Mouse (Mus musculus): ENCODE measurements around the gene Ifit3. TPM values are rescaled to one million over a fixed set of nuclear protein-coding genes. Genes with fewer than 3 reads are reported as not detected.
"Not testable (repeated sequence)": the region's sequence is repeated elsewhere in the genome, so short reads cannot be mapped to it uniquely, and the experiment has no call there.

The Ifit3 gene
- total RNA-seq, 4 experiments from 2014 or later = 0.48 to 1.7 (median 0.79) TPM; not detected in 1

DNA sequence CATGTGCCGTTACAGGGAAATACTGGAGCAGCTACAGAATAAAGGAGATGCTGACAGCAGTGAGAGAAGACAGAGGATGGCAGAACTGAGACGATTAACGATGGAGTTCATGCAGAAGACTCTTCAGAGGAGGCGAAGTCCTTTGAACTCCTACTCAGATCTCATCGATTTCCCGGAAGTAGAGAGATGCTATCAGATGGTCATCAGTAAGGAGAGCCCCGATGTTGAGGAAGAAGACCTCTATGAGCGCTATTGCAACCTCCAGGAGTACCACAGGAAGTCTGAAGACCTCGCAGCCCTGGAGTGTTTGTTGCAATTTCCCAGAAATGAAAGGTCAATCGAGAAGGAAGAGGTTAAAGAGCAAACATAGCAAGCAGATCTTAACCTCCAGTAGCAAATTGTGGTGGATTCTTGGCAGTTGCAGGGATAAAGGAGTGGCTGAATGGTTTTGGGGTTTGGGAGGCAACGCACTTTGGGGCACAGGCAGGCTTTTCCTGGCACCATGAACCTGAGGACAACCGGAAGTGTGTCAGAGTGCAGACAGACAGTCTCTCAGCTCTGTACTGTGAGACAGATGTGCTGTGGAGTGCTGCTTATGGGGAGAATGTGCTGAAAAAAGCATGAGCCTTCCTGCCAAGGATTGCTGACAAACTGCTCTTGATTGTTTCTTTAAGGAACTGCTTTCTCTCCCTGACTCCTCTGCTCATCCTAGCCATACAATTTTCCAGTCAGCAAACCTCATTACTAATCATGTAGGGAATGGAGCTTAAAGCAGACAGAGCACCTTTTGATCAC is 4.8 kb downstream of the Ifit3 start:
- not testable (repeated sequence) for DNase-seq (ENCODE audit: low spot score in 2 of 2)

DNA sequence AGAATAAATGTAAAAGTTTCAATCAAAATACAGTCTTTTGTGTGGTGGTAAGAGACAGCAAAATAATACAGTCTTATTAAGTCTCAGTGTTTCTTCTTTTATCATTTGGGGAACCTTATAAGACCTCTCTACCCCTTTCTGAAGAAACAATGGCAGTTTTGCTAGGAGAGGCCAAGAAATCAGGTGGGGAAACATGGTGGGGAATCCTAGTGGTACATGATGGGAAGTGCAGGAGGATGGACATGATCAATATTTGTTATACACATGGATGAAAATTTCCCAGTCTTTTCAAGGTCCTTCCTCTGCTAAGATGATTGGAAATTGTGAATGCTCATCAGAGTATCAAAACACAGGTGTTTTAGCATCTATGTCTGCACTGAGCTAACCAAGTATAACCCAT is 5.6 kb downstream of the Ifit3 start:
- no peak for DNase-seq (ENCODE audit: low spot score in 2 of 2)

DNA sequence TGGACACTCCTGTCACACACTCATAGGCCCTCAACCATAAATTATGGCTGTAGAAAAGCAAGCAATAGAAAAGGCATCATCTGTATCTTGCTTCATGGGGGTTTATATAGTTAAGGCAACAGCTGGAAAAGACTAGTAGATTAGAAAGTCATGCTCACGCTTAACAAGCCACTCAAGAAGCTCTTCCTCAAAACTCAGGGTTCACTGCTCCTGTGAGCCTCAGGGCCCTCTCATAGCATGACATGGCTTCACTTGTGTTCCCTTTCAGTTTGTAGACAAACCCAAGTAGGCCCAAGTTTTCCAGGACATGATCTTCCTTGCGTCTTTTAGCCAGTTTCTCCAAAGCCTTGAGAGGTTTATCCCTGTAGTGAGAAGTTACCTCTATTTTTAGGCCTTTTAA is 10.1 kb downstream of the Ifit3 start:
- DNase-seq (ENCODE audit: low spot score in 2 of 2) = no peak

DNA sequence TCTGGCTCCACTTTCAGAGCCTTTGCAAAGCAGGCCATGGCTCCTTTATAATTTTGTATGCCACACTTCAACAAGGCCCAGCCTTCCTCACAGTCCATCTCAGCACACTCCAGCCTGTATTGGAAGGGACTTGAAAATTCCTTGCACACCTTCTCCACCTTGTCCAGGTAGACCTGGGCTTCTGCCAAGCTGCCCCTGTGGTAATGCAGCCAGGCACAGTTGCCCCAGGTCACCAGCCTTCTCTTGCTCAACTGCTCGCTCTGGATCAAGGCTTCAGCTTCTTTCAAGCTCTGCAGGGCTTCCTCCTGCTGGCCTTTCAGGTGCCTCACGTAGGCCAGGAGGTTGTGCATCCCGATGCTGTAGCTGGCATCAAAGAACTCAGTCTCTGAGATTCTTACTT is 11.2 kb downstream of the Ifit3 start:
- DNase-seq (ENCODE audit: low spot score in 2 of 2) = not testable (repeated sequence)

DNA sequence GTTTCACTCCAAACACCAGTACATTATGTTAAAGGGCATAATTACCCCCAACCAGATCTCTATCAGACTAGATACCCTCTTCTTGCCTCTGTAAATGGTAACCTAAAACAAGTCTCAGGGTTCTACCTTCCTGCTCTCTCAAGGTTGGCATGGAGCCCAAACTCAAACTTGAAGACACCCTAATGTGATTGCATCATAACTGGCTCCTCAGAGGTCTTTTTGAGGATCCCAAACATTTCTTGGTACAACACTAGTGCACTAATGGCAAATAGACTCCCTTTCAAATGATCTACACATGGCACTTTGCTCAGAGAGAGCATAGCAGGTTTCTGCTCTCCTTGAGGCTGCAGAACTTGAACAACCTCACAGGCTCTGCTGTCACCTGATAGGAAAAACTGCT is 13.5 kb downstream of the Ifit3 start:
- DNase-seq (ENCODE audit: low spot score in 2 of 2) = no peak

DNA sequence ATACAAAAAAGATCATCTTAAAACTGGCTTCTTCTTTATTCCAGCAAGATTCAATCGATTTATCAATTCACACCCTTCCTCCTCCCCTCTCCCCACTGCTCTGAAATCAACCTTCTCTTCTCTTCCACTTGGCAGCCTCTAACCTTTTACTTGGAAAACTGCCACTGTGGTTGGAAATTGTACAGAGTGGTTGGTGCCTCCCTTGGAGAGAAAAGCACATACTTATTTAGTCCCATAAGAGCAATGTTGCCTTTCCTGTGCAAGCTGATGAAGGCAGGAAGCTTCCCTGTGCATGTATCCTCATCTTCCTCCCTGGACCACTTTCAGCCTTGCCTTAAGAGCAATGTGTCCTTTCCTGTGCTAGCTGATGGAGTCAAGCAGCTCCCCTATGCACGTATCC is 15.0 kb downstream of the Ifit3 start:
- DNase-seq (ENCODE audit: low spot score in 2 of 2) = peak in 1 of 2 experiments; percentile 26

DNA sequence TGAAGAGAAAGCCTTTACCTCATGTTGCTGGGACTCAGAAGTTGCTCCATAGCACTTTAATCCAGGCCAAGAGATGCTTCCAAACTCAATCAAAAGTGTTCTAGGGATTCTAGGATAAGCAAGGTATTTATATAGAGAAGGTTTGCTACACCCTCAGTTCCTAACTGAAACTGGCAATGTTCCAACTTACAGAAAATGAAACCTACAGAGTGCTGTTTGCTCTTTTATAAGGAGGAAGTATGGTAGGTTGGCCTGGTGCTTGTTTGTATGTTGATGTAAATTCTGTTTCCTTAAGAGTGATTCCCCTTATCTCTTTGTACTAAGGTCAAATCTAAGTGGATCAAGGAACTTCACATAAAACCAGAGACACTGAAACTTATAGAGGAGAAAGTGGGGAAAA is 15.9 kb downstream of the Ifit3 start:
- DNase-seq (ENCODE audit: low spot score in 2 of 2) = not testable (repeated sequence)

DNA sequence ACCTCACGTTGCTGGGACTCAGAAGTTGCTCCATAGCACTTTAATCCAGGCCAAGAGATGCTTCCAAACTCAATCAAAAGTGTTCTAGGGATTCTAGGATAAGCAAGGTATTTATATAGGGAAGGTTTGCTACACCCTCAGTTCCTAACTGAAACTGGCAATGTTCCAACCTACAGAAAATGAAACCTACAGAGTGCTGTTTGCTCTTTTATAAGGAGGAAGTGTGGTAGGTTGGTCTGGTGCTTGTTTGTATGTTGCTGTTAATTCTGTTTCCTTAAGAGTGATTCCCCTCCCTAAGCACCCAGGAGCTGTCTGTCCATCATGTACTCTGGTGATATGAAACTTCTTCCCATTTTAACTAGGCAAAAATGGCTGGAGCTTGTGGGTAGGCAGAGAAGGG is 18.6 kb downstream of the Ifit3 start, which contains the start of gene Ifit1bl1:
Ifit1bl1 (minus strand) TSS at position 69 of the 400 bp plus-strand sequence.
- not testable (repeated sequence) for DNase-seq (ENCODE audit: low spot score in 2 of 2)

DNA sequence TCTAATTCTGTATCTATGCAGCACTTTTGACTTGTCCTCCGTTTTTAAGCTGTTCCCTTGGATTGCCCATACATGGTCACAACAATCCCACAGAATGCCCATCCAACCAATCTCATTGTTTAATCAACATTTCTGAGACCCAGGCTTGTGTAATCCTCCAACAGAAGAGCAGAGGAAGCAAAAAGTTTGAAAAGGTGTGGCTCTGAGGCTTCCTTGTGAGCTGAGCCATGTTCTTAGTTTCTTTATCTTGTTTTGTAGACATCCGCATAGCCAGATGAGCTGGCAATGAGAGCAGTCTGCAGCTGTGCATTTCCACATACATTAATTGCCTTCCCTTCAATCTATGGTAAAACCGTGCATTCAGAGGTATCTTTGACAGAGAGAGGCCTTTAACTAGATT is 22.1 kb downstream of the Ifit3 start:
- no peak for DNase-seq (ENCODE audit: low spot score in 2 of 2)

DNA sequence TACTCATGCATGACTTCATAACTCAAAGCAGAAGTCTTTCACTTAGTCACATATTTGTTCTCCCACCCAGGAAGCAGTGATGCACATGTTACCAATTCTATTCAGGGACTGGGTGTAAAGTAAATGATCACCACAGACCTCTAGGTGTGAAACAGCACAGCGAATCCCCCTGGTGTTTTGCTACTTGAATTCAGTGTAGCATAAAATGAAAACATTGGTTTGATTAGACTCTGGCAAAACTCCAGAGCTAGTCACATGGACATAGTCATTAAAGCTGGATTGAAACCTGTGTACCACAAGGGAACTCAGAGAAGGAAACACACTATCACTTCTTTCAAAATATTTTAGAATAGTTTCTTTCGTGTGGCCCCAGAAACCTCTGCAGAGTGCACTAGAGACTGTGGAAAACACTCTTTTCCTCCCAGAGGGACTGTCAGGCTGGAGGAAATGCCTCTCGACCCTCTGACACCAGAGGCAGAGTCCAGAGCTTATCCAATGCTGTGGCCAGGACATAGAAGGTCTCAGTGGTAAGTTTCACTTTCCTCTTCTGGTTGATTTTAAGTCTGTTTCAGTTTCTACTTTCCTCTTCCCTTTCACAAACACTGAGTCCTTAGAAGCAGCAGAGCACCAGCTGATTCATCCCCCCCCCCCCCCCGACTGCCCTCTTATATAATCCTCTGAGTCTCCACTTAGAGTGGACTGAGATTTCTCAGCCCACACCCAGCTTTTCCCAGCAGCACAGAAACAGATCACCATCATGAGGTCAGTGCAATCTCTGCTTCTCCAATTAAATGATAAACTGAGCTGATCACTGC is 24.1 kb downstream of the Ifit3 start, which contains the start of gene Ifit3b:
Ifit3b (plus strand) TSS at position 734 of the 815 bp plus-strand sequence.
- DNase-seq (ENCODE audit: low spot score in 2 of 2) = not testable (repeated sequence)

DNA sequence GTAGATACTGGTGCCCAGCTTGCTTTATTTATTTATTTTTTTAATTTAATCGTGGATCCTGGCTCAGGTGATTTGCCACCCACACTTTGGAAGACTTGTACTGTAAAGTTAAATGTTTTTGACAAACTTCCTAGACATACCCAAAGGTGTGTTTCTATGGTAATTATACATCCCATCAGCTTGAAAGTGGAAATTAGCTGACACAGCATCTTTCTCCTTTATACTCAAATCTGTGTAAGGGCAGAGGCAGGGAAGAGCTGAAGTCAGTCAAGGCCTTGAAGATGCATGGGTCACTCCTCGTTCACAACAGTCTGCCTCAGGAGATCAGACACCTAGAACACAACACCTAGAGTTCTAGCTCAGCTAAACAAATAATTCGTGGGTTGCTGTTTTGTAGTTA is 26.8 kb downstream of the Ifit3 start:
- DNase-seq (ENCODE audit: low spot score in 2 of 2) = not testable (repeated sequence)

DNA sequence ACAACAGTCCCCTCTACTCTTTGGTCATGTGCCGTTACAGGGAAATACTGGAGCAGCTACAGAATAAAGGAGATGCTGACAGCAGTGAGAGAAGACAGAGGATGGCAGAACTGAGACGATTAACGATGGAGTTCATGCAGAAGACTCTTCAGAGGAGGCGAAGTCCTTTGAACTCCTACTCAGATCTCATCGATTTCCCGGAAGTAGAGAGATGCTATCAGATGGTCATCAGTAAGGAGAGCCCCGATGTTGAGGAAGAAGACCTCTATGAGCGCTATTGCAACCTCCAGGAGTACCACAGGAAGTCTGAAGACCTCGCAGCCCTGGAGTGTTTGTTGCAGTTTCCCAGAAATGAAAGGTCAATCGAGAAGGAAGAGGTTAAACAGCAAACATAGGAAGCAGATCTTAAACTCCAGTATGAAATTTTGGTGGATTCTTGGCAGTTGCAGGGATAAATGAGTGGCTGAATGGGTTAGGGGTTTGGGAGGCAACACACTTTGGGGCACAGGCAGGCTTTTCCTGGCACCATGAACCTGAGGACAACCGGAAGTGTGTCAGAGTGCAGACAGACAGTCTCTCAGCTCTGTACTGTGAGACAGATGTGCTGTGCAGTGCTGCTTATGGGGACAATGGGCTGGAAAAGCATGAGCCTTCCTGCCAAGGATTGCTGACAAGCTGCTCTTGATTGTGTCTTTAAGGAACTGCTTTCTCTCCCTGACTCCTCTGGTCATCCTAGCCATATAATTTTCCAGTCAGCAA is 29.1 kb downstream of the Ifit3 start:
- not testable (repeated sequence) for DNase-seq (ENCODE audit: low spot score in 2 of 2)

DNA sequence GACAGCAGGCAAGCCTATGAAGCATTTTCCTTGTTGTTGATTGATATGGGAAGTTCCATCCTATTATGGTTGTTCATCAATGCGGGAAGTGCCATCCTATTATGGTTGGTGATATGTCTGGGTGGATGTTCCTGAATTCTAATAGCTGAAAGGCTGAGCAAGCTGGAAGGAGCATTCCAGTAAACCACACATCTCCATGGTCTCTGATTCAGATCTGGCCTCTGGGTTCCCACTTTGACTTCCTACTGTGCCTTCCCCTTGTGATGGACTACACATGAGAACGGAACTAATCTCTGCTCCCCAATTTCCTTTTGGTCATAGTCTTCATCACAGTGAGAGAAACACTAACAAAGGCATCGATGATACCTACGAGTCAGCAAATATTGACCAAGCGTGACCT is 37.5 kb downstream of the Ifit3 start:
- no peak for DNase-seq (ENCODE audit: low spot score in 2 of 2)

DNA sequence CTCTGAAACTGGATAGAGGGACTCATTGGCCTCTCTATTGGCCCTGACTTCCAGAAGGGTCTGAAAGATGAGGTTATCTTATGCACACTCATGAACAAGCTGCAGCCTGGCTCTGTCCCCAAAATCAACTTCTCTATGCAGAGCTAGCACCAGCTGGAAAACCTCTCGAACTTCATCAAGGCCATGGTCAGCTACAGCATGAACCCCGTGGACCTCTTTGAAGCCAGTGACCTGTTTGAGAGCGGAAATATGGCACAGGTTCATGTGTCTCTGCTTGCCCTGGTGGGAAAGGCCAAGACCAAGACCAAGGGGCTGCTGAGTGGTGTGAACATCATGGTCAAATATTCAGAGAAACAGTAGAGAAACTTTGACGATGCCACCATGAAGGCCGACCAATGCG is 40.5 kb downstream of the Ifit3 start:
- DNase-seq (ENCODE audit: low spot score in 2 of 2) = no peak

DNA sequence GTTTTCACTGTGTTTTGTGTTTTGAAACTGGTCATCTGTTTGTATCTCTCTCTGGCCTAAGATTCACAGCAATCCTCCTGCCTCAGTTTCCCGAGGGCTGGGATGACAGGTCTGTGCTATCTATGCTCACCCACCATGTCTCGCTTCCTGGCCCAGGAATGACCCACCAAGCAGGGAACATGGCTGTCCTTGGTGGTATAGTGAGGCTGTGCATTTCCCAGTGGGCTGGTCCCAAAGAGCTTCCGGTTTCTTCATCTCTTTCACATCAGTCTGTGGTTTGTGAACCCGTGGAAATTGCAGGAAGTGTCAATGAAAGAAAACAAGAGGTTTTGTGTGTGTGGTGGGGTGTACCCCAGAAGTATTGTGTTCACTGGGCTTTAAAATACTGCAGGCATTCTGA is 41.3 kb downstream of the Ifit3 start:
- no peak for DNase-seq (ENCODE audit: low spot score in 2 of 2)

DNA sequence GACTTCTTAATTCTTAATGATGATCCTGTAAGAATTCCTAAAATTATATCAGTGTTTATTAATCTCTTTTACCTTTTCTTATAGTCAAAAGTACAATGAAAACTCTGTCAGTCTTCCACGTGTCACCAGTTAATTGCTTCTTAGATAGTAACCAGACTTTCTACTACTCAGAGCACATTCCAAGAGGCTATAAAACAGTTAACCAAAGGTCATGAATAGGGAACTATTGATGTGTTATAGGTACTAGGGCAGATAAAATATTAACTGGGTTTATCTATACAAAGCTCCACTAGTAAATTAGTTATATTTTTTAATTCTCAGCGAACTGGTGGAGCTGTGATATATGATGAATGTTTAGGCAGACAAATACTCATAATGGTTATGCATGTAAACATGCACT is 44.2 kb downstream of the Ifit3 start:
- no peak for DNase-seq (ENCODE audit: low spot score in 2 of 2)

DNA sequence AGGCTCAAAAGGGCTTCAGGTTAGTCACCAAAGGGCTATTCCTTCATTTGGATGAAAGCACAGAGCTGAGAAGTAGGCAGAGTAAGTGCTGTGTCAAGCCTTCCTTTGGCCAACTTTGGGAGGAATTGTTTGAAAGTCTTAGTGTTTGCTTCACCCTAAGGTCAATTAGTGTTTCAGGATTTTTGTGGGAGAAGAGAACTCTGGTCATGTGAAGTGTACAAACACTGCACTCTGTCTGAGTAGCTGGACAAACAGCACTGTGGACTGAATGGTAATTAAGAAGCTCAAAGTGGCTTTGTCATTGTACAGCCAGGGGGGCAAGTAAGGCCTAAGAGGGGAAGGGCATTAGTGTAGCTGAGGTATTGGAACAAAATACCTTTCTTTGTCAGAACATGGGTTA is 48.2 kb downstream of the Ifit3 start:
- no peak for DNase-seq (ENCODE audit: low spot score in 2 of 2)

DNA sequence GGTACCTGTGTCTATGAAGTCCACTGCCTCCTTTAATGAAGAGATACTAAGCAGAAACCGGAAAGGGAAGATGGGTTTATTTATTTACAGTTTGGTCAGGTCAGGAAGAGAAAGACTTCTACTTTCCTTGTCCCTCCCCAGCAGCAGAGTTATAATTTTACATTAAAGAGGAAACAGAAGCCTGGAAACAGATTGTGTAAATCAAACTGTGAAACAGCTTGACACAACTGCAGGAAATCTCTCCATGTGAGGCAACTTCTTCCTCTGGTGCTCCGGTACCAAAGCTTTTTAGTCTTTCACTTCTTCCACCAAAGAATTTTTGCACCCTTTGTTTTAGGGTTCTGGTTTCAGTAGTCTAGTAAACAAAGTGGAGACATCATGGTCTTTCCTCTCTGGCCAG is 50.2 kb downstream of the Ifit3 start:
- DNase-seq (ENCODE audit: low spot score in 2 of 2) = no peak

DNA sequence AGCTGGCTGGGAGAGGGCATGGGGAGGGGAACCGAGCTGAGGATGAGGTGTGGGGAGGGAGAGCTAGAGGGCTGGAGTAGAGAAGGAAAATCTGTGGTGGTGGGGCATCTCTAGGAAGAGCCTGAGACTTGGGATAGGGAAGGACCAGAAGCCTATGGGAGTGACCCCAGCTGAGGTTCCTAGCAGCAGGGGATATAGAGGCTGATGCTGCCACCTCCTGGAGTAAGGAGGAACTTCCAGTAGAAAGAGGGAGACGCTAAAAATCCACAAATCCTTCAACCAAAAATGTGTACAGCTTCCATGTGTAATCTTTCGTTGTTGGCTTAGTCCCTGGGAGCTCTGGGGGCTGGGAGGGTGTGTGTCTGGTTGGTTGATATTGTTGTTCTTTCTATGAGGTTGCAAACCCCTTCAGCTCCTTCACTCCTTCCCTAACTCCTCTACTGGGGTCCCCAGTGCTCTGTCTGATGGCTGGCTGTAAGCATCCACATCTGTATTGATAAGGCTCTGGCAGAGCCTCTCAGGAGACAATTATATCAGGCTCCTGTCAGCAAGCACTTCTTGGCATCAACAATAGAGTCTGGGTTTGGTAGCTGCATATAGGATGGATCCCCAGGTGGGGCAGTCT is 53.7 kb downstream of the Ifit3 start:
- peak; percentile 18 to 24 for DNase-seq (ENCODE audit: low spot score in 2 of 2)

Data from gastrocnemius, adult 8-10 months (tissue).